Mouse (Mus musculus): ENCODE data around the gene Vps9d1.

DNA sequence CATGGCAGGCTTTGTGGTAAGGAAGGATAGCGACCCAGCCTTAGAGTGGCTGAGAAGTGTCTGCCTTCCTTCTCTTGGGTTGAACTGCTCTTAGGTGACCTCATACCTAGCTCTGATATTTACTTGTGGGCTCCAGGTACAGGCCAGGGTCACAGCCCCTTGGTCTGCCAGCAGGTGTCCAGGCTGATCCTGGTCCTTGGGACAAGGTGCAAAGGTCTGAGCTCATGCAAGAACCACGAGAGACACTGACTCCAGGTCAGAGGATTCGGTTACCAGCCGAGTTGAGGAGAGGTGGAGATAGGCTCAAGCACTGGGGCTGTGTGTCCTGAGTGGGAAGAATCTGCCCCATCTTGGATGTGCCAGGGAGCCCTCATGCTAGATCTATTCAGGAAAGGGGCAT is 9.8 kb downstream of the Vps9d1 start:
- TF ChIP-seq EP300 (IDR thresholded peaks at IDR 0.05; ENCODE audit: low read depth) (no peak), CTCF (IDR thresholded peaks at IDR 0.05; ENCODE audit: low read depth) (no peak)
